Mouse (Mus musculus) thymus, adult 2 months (tissue): ENCODE results near the gene Synrg. TPM values are rescaled to one million over a fixed set of nuclear protein-coding genes. Genes with fewer than 3 reads are reported as not detected.

ENCODE experiments used
- DNase-seq: peaks from one replicate; pipeline ENCODE4 v3.0.0; 2021
- H3K27ac ChIP-seq: fragments of 200-500 bp; 2 replicates; pipeline ENCODE4 v1.5.1; 2012; ENCODE audit warnings: low read length, control low read depth; ENCODE audit not compliant: control insufficient read depth, insufficient read depth
- H3K27me3 ChIP-seq: fragments of 200-500 bp; 2 replicates; pipeline ENCODE4 v1.6.1; 2012; ENCODE audit warnings: mild to moderate bottlenecking, low read length, moderate library complexity, mixed read lengths; ENCODE audit not compliant: control insufficient read depth, insufficient read depth
- H3K36me3 ChIP-seq: fragments of 200-500 bp; 2 replicates; pipeline ENCODE4 v1.6.1; 2012; ENCODE audit warnings: mild to moderate bottlenecking, low read length, moderate library complexity; ENCODE audit not compliant: control insufficient read depth, insufficient read depth
- H3K4me1 ChIP-seq: fragments of 200-500 bp; replicated peaks from 2 replicates; pipeline ENCODE4 v1.6.1; 2012; ENCODE audit warnings: low read length; ENCODE audit not compliant: control insufficient read depth, insufficient read depth
- H3K4me3 ChIP-seq: fragments of 200-500 bp; 2 replicates; pipeline ENCODE4 v1.5.1; 2012; ENCODE audit warnings: mild to moderate bottlenecking, low read length, control low read depth, moderate library complexity; ENCODE audit not compliant: control insufficient read depth, insufficient read depth
- CTCF ChIP-seq: fragments of 200-500 bp; IDR thresholded peaks from 2 replicates; pipeline ENCODE4 v1.5.1; 2012; ENCODE audit warnings: mild to moderate bottlenecking, control low read depth, low read length, moderate library complexity, borderline replicate concordance; ENCODE audit not compliant: control insufficient read depth, poor library complexity, insufficient read depth; ENCODE audit errors: extremely low read depth
- POLR2A ChIP-seq: fragments of 200-500 bp; IDR thresholded peaks from 2 replicates; pipeline ENCODE4 v1.6.1; 2012; ENCODE audit warnings: mild to moderate bottlenecking, low read length, control low read depth, moderate library complexity; ENCODE audit not compliant: control insufficient read depth, poor library complexity, insufficient read depth; ENCODE audit errors: extremely low read depth
- WGBS: fragments of 180-500 bp; shearing (Covaris S2); methylation state at CpG from one replicate; pipeline ENCODE4 v1.1.7; 2018; 5-methylcytosine and 5-hydroxymethylcytosine counted together
- polyA plus RNA-seq: library from polyadenylated mRNA; depleted of rRNA; stranded (reverse); fragments of >200 nt; gene quantifications from 2 replicates; pipeline ENCODE4 v1.2.3, GENCODE M21; 2012

The Synrg gene
- polyA plus RNA-seq, 1 experiment = 49.9 TPM

DNA sequence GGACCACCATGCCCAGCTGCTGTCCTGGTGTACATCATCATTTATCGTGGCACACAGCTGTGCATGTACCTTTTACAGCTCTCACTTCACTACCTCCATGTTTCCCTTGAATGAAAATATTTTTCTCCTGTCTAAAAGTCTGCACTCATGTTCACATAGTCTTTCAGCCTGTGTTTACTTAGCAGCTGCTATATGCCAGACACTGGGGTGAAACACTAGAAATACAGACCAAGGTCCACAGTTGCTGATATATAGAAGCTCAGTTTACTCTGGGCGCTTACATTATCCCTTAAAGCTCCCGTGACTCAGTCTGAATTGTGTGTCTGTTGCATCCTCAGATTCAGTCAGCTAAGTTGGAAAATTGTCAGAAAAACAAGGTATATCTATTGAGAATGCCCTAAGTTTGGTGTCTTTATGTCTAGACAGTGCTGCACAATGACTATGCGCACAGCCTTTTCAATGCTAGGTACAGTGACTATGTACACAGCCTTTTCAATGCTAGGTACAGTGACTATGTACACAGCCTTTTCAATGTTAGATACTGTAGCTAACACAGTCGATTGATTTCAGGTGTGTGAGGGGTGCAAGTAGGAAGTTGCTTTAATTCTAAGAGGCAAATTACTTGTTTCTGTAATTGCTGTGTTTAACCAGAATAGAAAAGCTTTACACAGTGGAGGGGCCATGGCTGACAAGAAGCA lies 33.1 kb downstream of the Synrg start:
- peaks cover 76% of the 10 kb centered on the region for H3K36me3 ChIP-seq
- 98% methylated on average over 5 of the region's 5 CpGs for WGBS

GRCm38 (mm10) chr11:83998993-83999392 lies 34.8 kb downstream of the Synrg start:
- H3K4me3 ChIP-seq = no peak overlapping the region
- H3K27me3 ChIP-seq = no peaks in the 10 kb centered on the region
- peaks cover 80% of the 10 kb centered on the region for H3K36me3 ChIP-seq
- H3K27ac ChIP-seq = no peak overlapping the region
- TF ChIP-seq POLR2A (no peak), CTCF (no peak)
- WGBS = 98% methylated on average over 3 of the region's 3 CpGs
- no peaks in the 10 kb centered on the region for H3K4me1 ChIP-seq
- no peak for DNase-seq

More for the DNA sequence above, 33.1 kb downstream of the Synrg start:
- no peaks in the 10 kb centered on the region for H3K27me3 ChIP-seq
- no peaks in the 10 kb centered on the region for H3K4me1 ChIP-seq
- no peak for DNase-seq
- no peak overlapping the region for H3K4me3 ChIP-seq
- no peak overlapping the region for H3K27ac ChIP-seq
- TF ChIP-seq POLR2A (no peak), CTCF (no peak)

DNA sequence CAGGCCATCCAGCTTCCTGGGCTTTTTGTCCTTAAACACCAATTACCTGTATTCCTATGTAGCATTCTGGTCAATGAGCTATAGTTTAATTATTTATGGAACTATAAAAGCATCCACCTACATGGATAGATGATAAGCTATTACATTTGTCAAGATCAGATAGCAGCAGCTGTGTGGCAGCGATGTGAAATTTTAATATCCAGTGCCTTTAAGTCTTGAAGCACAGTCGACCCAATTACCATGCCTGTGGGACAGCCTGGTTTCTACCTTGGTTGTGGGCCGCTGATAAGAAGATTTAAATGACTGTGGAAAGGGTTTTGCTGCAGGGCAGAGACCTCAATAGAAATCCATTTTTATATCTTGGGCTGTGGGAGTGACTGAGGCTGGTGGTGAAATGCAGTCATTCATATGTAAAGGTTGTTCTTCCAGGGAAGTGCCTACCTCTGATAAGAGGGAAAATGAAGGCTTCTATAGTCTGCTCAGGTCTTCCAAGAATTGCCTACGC lies 35.2 kb downstream of the Synrg start:
- H3K4me3 ChIP-seq = no peak overlapping the region
- peaks cover 78% of the 10 kb centered on the region for H3K36me3 ChIP-seq
- H3K4me1 ChIP-seq = no peaks in the 10 kb centered on the region
- DNase-seq = no peak
- TF ChIP-seq POLR2A (no peak), CTCF (no peak)
- H3K27ac ChIP-seq = no peak overlapping the region
- H3K27me3 ChIP-seq = no peaks in the 10 kb centered on the region
- 98% methylated on average over 4 of the region's 4 CpGs for WGBS

- TF ChIP-seq CTCF (no peak), POLR2A (no peak)
- Histone ChIP-seq H3K36me3 (peaks cover 79% of the 10 kb centered on the region), H3K27ac (no peak overlapping the region), H3K4me3 (no peak overlapping the region), H3K4me1 (no peaks in the 10 kb centered on the region), H3K27me3 (no peaks in the 10 kb centered on the region)
- DNase-seq = no peak
- WGBS = 94% methylated on average over 3 of the region's 3 CpGs
These were observed 37.0 kb downstream of the Synrg start for GRCm38 (mm10) chr11:84001257-84001656.

GRCm38 (mm10) chr11:84003986-84004385 lies 39.8 kb downstream of the Synrg start:
- no peak for TF ChIP-seq CTCF
- TF ChIP-seq POLR2A = no peak
- Histone ChIP-seq H3K27ac (no peak overlapping the region), H3K36me3 (peaks cover 70% of the 10 kb centered on the region), H3K27me3 (no peaks in the 10 kb centered on the region), H3K4me3 (no peak overlapping the region), H3K4me1 (no peaks in the 10 kb centered on the region)
- WGBS = 96% methylated on average over 6 of the region's 6 CpGs
- no peak for DNase-seq

GRCm38 (mm10) chr11:84009001-84009400 lies 44.8 kb downstream of the Synrg start:
- H3K27ac ChIP-seq = no peak overlapping the region
- peaks cover 46% of the 10 kb centered on the region for H3K36me3 ChIP-seq
- H3K27me3 ChIP-seq = no peaks in the 10 kb centered on the region
- peaks cover 7% of the 10 kb centered on the region for H3K4me1 ChIP-seq
- H3K4me3 ChIP-seq = no peak overlapping the region
- no peak for TF ChIP-seq CTCF
- TF ChIP-seq POLR2A = no peak
- 90% methylated on average over 9 of the region's 9 CpGs for WGBS
- peak; percentile 29 for DNase-seq
